Mouse (Mus musculus) bone marrow macrophage, adult 2 months (primary cell): ENCODE data around the gene Cask. TPM values are rescaled to one million over a fixed set of nuclear protein-coding genes. Genes with fewer than 3 reads are reported as not detected.
A peak's percentile ranks its signal among the peaks of the same experiment; 100 is the strongest.

Source experiments
- H3K27ac ChIP-seq: 2 replicates; pipeline ENCODE4 v1.5.1; 2012; ENCODE audit warnings: low read depth, low read length; ENCODE audit not compliant: insufficient read depth
- H3K4me1 ChIP-seq: 2 replicates; pipeline ENCODE4 v1.6.1; 2012; ENCODE audit warnings: low read length; ENCODE audit not compliant: control insufficient read depth, insufficient read depth
- H3K4me3 ChIP-seq: 2 replicates; pipeline ENCODE4 v1.5.1; 2012; ENCODE audit warnings: mild to moderate bottlenecking, low read length, moderate library complexity; ENCODE audit not compliant: insufficient read depth
- CTCF ChIP-seq: IDR thresholded peaks from 2 replicates; pipeline ENCODE4 v1.5.1; 2012; ENCODE audit warnings: low read depth, mild to moderate bottlenecking, low read length, moderate library complexity
- POLR2A ChIP-seq: IDR thresholded peaks from 2 replicates; pipeline ENCODE4 v1.6.1; 2012; ENCODE audit warnings: mild to moderate bottlenecking, low read depth, low read length, borderline replicate concordance
- polyA plus RNA-seq: library from polyadenylated mRNA; stranded (reverse); fragments of >200 nt; gene quantifications from 2 replicates; pipeline ENCODE4 v1.2.4, GENCODE M21; 2012; ENCODE audit not compliant: missing spikeins, insufficient read depth, insufficient read length

Cask gene
- polyA plus RNA-seq, 1 experiment, result 24.9 TPM

DNA sequence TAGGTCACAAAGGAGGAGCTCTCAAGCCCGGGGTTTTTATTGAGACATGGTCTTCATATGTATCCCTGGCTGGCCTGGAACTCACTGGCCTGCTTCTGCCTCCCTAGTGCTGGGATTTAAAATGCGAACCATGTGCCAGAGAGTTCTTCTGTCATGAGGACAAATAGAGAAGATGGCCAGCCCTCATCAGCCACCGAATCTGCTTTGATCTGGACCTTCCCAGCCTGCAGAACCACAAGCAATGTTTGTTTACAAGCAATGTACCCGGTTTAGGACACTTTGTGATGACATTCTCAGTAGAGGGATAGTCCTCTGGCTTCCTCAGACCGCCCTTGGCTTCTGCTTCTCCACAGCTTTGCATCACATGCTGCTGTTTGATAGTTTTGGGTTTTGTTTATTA, 372.9 kb downstream of the Cask start:
- TF ChIP-seq POLR2A (no peak), CTCF (no peak)
- peaks cover 9% of the 10 kb centered on the region for H3K4me1 ChIP-seq
- H3K4me3 ChIP-seq, result no peak overlapping the region
- no peak overlapping the region for H3K27ac ChIP-seq

DNA sequence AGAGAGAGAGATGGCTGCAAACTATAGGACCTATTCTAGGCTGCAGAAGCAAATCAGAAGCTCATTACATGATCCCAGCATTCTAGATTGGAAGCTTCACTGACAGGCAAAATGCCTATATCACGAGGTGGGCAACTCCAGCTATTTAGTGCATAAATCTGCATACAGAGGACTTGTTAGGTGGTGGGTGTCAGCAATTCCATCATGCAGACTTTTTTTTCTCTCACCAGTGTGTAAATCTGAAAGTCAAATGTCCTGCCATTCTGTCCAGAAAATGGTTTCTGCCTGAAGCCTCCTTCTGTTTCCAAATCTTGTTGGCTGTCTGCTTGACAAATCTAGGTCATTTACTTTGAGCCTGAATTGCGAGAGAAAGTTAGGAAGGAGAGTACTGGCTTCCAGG, 373.6 kb downstream of the Cask start:
- no peak overlapping the region for H3K27ac ChIP-seq
- no peak overlapping the region for H3K4me3 ChIP-seq
- peaks cover 4% of the 10 kb centered on the region; the same call in 1 of the 2 replicates for H3K4me1 ChIP-seq
- TF ChIP-seq CTCF, result no peak
- TF ChIP-seq POLR2A, result no peak

- TF ChIP-seq POLR2A (no peak), CTCF (no peak)
- H3K4me1 ChIP-seq, result peaks cover 4% of the 10 kb centered on the region; the same call in 1 of the 2 replicates
- H3K4me3 ChIP-seq, result no peak overlapping the region
- no peak overlapping the region for H3K27ac ChIP-seq
These were observed 375.8 kb downstream of the Cask start for GRCm38 (mm10) chrX:13475382-13475781.

GRCm38 (mm10) chrX:13472751-13473225, 378.4 kb downstream of the Cask start:
- H3K4me3 ChIP-seq, result no peak overlapping the region
- H3K4me1 ChIP-seq, result 0 out of 2 replicates have a peak, but pooled peaks cover 4% of the 10 kb centered on the region
- no peak overlapping the region for H3K27ac ChIP-seq
- TF ChIP-seq CTCF (no peak), POLR2A (no peak)

DNA sequence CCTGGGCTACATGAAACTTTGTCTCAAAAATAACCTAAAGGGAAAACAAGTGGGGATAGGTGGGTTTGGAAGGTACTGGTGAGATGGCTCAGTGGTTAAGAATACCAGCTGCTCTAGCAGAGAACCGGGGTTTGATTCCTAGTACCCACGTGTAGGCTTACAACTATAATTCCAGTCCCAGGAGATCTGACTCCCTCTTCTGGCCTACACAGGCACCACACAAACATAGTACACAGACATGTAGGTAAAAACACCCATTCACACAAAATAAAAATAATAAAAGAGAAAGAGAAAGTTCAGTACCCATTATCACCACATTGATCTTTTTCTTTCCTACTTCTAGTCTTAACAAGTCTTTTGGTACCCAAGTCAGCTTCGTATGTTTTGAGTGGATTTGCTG, 379.2 kb downstream of the Cask start:
- Histone ChIP-seq H3K4me3 (no peak overlapping the region), H3K4me1 (0 out of 2 replicates have a peak, but pooled peaks cover 4% of the 10 kb centered on the region), H3K27ac (no peak overlapping the region)
- TF ChIP-seq POLR2A, result no peak
- TF ChIP-seq CTCF, result no peak

- Histone ChIP-seq H3K4me3 (peak overlapping the region; percentile 26; the same call in 1 of the 2 replicates), H3K4me1 (0 out of 2 replicates have a peak, but pooled peaks cover 4% of the 10 kb centered on the region)
These were observed 381.7 kb downstream of the Cask start for GRCm38 (mm10) chrX:13469160-13470116.

GRCm38 (mm10) chrX:13467121-13467571, 384.0 kb downstream of the Cask start:
- no peak overlapping the region for H3K27ac ChIP-seq
- H3K4me3 ChIP-seq, result no peak overlapping the region
- TF ChIP-seq POLR2A (no peak), CTCF (no peak)
- H3K4me1 ChIP-seq, result peaks cover 18% of the 10 kb centered on the region

More at GRCm38 (mm10) chrX:13469160-13470116, 381.7 kb downstream of the Cask start:
- TF ChIP-seq POLR2A, result no peak
- peak overlapping the region; percentile 45 for H3K27ac ChIP-seq

Other genes with a start within 250 kb of the Cask start
- 24.0 and 25.0 TPM in 2 replicates for gene Gpr34, start 219.3 kb downstream of the Cask start, polyA plus RNA-seq
- 0.85 and 1.6 TPM in 2 replicates for gene Gpr82, start 190.0 kb downstream of the Cask start, polyA plus RNA-seq